Mouse (Mus musculus) cerebellum, adult 8-10 months (tissue): ENCODE data around the gene Dlg2.

Experiments used
- DNase-seq: peaks from one replicate; pipeline ENCODE4 v3.0.0; 2022

Dlg2 gene

DNA sequence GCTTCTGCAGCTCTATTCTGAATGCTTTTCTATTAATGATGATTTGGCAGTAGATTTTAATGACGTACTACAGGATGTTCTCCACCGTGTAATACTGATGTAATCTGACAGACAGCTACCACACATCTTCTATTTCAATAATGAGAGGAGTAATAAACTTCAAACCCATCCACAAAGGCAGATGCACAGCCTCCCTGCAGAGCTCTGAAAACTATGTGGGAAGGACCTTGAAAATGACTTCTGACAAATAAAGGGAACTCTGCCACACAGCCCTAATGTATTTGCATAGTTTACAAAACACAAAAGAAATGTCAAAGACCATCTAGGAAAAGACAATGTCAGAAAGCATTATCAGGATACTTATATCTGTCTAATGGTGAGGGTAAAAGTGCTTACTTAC lies 1334.3 kb downstream of the Dlg2 start:
- no peak for DNase-seq

DNA sequence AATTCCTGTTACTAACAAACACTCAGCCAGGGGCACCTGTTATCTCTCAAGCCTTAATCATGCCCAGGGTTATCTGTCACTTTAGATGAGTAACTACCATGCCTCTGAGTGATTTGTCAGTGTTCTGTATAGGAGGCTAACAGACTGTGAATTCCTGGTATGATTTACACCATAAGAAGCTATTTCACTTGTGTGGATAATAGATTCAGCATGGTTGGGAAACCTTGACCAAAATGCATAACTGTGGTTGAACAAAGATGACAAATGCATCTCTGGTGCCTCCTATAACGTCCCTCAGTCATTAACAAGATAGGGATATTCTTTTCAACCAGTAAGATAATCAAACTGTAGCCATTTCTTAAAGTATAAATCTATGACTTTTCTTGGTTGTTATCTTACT lies 1341.5 kb downstream of the Dlg2 start:
- no peak for DNase-seq

GRCm38 (mm10) chr7:91832207-91832606 lies 1355.7 kb downstream of the Dlg2 start:
- no peak for DNase-seq

GRCm38 (mm10) chr7:91845723-91846122 lies 1369.3 kb downstream of the Dlg2 start:
- no peak for DNase-seq

- no peak for DNase-seq
Observed at GRCm38 (mm10) chr7:91849364-91849763, 1372.9 kb downstream of the Dlg2 start.

GRCm38 (mm10) chr7:91853653-91854052 lies 1377.2 kb downstream of the Dlg2 start:
- DNase-seq, result no peak

DNA sequence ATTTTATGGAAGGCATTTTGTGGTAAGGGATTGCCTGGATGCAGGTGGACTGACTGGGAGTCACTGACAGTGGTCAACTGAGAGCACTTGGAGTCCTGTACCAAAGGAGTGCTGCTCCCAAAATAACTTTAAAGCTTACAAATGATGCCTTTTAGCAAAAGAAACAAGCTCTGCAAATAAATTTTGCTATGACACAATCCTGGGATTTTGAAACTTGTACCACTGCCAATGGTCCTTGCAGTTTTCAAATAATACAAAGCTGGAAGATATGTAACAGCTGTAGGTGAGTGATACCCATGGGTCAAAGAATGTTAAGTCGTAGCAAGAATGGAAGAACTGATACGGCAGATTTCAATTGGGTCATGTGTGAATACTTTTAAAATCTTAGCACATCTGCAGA lies 1380.5 kb downstream of the Dlg2 start:
- no peak for DNase-seq

- no peak for DNase-seq
Observed at GRCm38 (mm10) chr7:91862806-91863531, 1386.5 kb downstream of the Dlg2 start.

DNA sequence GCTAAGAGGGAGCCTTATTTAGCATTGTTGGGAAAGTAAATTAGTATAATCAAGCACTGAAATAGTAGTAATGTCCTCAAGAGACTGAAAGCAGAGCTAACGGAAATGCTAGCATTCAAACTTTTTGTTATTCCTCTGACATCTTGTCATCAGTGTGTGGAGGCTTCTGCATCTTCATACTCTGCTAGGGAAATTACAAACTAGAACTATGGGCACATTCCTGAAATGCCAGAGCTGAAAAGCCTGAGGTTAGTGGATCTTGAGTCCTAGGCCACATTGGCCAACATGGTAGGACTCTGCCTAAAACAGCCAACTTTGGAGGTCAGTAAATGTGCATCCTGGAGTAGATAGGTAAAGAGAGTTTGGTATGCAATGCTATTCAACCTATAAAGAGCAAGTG lies 1392.4 kb downstream of the Dlg2 start:
- DNase-seq, result no peak

DNA sequence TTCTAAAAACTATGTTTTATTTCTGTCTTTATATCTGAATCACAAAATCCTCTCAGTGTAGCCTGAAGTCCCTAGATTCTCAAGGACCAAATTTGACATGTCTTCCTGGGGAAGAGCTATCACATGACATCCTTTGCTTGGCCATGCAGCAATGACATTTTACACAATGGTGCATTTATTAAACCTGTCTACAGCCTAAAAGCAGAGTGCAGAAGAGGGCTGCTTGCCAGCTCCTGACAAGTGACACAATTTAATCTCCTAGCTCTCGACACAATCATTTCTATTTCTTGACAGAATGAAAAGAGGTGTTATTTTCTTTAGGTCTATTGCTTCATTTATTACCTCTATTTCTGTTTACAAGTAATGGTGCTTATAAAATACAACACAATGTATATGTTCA lies 1400.4 kb downstream of the Dlg2 start:
- DNase-seq, result no peak

DNA sequence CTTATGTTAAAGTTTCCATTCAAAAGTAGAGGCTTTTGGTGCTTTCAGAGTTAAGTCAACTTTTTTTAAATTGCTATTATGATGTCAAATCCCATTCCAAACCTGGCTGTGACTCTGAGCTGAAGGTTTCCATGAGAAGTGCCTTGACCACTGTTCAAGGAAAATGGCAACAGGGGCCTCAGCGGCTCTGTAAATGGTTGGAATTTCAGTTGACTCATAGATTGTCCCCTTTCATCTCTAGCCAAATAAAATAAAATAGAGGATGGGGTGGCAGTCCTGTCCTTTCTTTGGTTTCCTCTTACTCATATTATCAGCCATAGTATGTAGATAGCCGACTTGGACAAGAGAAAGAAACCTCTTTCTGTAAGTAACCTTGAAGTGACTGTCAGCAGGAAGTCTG lies 1401.3 kb downstream of the Dlg2 start:
- no peak for DNase-seq

DNA sequence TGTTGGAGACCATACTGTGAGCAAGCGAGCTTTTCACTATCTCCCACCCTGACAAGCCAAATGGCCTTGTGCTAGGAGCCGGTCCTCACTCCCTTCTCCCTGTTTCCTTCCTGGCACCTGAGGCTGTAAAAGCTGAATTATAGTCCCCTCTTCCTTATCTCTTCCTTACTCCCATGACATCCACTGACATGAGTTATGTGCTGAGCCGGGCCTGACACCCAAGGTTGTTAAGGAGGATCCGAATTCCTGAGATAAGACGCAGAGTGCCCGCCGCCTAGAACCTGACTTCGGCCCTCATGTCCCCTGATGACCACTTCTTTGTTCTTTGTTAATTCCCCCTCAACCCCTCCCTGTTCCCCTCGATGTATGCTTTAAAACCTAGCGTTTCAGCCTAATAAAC lies 1409.9 kb downstream of the Dlg2 start:
- no peak for DNase-seq

GRCm38 (mm10) chr7:91893991-91894390 lies 1417.5 kb downstream of the Dlg2 start:
- DNase-seq, result no peak

DNA sequence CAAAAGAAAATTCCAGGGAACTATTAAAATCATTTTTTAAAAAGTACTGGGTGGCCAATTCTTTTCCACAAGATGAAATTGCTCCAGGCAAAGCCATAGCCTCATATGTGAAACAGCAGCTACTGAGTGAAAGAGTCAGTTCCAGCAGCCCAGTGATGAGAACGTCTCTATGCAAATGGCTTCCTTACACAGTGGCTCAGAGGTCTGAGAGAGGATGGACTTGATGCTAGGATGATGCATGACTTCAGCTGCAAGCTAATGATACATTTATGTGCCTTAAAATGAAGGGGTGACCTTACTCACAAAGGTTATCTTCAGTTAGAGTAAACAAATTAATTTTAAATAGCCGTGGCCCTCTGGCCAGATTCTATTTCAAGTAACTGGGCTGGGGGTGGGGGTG lies 1420.5 kb downstream of the Dlg2 start:
- DNase-seq, result no peak

DNA sequence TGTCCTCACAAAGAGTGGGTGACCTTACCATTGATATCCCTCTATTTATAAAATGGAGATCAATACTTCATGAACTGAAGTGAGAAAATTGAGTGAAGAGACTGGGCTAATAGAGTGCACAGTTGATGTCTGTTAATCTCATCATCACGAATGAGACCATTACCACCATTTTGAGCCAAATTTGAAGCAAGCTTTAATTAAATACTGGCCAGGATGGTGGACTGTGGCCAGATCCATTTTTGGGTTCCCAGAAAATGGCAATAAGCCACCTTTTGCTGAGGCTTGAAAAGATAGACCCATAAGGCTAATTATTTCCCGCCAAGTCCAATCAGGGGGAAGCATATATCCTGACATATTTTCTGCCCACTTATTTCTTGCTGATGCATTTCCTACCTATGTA lies 1421.0 kb downstream of the Dlg2 start:
- no peak for DNase-seq

DNA sequence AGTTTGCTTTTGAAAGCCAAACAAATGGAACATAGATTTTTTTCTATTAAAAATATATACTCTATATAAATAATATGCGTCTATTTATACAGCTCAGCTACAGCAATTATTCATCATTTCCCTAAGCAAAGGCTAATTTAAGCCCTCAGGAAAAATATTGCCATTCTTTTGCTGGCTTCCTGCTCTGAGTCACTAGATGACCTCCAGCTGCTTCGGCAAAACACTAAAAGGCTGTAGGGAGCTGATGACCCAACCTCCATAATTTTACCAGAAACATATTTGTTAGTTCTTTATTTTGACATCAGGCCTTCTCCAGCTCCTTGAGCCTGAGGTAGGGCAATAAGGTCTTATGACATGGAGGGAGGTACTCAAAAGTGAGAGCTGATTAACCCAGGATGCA lies 1426.0 kb downstream of the Dlg2 start:
- no peak for DNase-seq

GRCm38 (mm10) chr7:91916809-91917208 lies 1440.3 kb downstream of the Dlg2 start:
- DNase-seq, result no peak

DNA sequence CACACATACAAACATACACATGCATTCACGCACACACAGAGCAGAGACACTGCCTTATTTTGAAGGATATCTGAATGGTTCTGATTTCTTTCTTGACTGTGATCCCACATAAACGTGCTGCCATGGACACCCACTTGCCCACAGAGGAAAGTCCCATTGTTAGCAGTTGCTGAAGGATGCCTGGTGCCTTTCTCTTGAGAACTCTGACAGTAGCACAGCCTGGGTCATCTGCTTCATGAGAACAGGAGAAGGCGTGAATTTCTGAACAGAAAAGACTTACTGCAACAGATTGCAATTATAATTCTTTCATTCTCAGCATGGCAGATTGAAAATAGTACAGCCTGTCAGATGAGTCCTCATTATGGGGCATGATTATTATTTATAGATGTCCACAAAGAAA lies 1442.6 kb downstream of the Dlg2 start:
- no peak for DNase-seq

DNA sequence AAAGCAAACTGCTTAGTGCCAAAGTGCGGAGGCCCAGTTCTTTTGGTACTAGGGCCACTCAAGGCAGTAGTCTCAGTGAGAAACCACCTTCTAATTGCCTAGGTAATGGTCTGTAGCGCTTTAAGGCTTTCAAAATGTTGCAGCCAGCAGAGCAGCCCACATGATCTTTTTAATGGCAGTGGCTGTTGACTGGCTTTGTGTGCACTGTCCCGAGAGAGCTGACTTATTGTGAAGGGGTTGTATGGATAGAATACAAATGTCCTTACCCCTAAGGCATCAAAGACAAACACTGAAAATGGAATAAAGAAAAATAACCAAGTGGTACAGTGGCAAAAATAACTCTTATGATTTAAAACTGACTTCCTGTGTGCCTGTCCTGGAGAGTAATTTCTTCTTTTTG lies 1443.3 kb downstream of the Dlg2 start:
- DNase-seq, result no peak

DNA sequence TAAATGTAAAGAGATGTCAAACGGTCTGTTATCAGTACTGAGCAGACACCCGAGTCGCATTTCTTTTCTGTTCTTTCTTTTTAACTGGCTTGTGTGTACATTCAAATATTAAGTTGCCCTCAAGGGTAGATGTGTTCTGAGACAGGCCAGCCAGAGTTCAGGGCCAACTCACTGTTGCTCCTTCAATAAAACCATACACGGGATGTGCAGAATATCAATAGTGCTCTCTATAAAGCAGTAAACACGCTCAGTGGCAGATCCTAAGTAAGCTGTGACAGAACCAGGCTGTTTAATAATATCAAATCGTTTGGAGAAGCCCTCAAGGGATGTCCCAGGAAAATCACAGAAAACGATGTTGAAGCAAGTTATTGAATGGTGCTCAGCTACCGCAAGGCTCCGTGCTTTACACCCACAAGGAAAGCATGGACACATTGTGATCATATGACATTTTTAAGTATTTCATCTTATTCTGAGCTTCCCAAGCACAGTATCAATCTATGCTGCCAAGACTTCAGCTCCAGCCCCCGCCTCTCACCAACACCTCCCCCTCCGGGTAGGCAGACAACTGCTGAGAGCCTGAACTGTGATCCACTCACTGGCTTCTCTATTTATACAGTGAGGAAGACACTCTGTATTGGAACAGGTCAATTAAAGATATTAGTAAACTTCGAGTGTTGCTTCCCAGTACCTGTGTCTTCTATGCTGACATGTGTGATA lies 1458.6 kb downstream of the Dlg2 start:
- no peak for DNase-seq

GRCm38 (mm10) chr7:91936193-91936592 lies 1459.7 kb downstream of the Dlg2 start:
- no peak for DNase-seq

- no peak for DNase-seq
Observed at GRCm38 (mm10) chr7:91943224-91943623, 1466.8 kb downstream of the Dlg2 start.

GRCm38 (mm10) chr7:91955584-91955983 lies 1479.1 kb downstream of the Dlg2 start:
- no peak for DNase-seq

GRCm38 (mm10) chr7:91962956-91963355 lies 1486.5 kb downstream of the Dlg2 start:
- no peak for DNase-seq

GRCm38 (mm10) chr7:91972970-91973369 lies 1496.5 kb downstream of the Dlg2 start:
- DNase-seq, result no peak
